Mouse (Mus musculus) stomach, embryonic 16.5 days (tissue): ENCODE data around the gene Rpl7l1. TPM values are rescaled to one million over a fixed set of nuclear protein-coding genes. Genes with fewer than 3 reads are reported as not detected.

Source experiments
- ATAC-seq: fragments of 200-750 bp; cut with Nextera tagmentation; 2 replicates; pipeline ENCODE4 v1.8.0; 2017; ENCODE audit warnings: moderate number of reproducible peaks, moderate TSS enrichment; ENCODE audit not compliant: insufficient read depth, low FRiP score
- H3K27ac ChIP-seq: fragments of 300-500 bp; sonication (generic); 2 replicates; pipeline ENCODE4 v1.5.1; 2014; ENCODE audit warnings: low read length
- H3K27me3 ChIP-seq: fragments of 300-500 bp; sonication (generic); 2 replicates; pipeline ENCODE4 v1.6.1; 2014; ENCODE audit warnings: low read length, control low read depth, mixed read lengths; ENCODE audit not compliant: control insufficient read depth, insufficient read depth
- H3K36me3 ChIP-seq: fragments of 300-500 bp; sonication (generic); 2 replicates; pipeline ENCODE4 v1.6.1; 2014; ENCODE audit warnings: low read length; ENCODE audit not compliant: control insufficient read depth, insufficient read depth
- H3K4me1 ChIP-seq: fragments of 300-500 bp; sonication (generic); 2 replicates; pipeline ENCODE4 v1.6.1; 2014; ENCODE audit warnings: low read length, control low read depth, mixed read lengths; ENCODE audit not compliant: control insufficient read depth, insufficient read depth
- H3K4me2 ChIP-seq: fragments of 300-500 bp; sonication (generic); 2 replicates; pipeline ENCODE4 v1.6.1; 2014; ENCODE audit warnings: low read depth, low read length, mixed read lengths
- H3K4me3 ChIP-seq: fragments of 300-500 bp; sonication (generic); replicated peaks from 2 replicates; pipeline ENCODE4 v1.5.1; 2014; ENCODE audit warnings: mild to moderate bottlenecking, low read length
- H3K9ac ChIP-seq: fragments of 300-500 bp; sonication (generic); 2 replicates; pipeline ENCODE4 v1.6.1; 2014; ENCODE audit warnings: low read length
- H3K9me3 ChIP-seq: fragments of 300-500 bp; sonication (generic); replicated peaks from 2 replicates; pipeline ENCODE4 v1.6.1; 2016; ENCODE audit warnings: low read length, control low read depth; ENCODE audit not compliant: control insufficient read depth
- WGBS: fragments of 180-500 bp; shearing (Covaris S2); extraction: QIAGEN DNeasy Blood & Tissue Kit; methylation state at CpG from one replicate; pipeline ENCODE4 v1.1.7; 2014; 5-methylcytosine and 5-hydroxymethylcytosine counted together
- polyA plus RNA-seq: library from polyadenylated mRNA; unstranded; fragments of >200 nt; fragmentation: Nextera tagmentation; extraction: Ambion mirVana; gene quantifications from 2 replicates; pipeline ENCODE4 v1.2.1, GENCODE M21; 2015

Rpl7l1 gene
- polyA plus RNA-seq, 1 experiment from 2014 or later: 155 TPM

DNA sequence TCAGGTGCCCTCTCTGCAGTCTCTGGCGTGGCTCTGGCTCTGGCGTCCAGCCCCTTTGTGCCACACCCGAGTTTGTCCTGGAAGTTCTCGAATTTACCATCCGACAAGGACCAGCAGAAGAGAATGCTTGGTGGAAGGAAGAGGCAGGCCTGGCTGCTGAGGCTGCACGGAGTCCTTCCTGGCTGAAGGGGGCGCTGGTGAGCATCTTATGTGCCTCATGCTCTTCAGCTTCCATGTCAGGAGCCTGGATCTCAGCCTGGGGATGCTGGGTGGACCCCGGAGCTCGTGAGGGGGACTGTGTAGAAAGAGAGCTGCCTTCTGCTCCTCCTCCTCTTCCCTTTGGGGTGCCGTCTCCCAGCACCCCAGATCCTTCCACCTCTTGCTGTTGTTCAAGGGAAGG lies 46.3 kb downstream of the Rpl7l1 start:
- no peaks in the 10 kb centered on the region for H3K27me3 ChIP-seq
- 58% methylated on average over 10 of the region's 10 CpGs for WGBS
- H3K4me3 ChIP-seq: no peak overlapping the region
- H3K9me3 ChIP-seq: no peaks in the 10 kb centered on the region
- H3K9ac ChIP-seq: no peak overlapping the region
- no peak overlapping the region for H3K27ac ChIP-seq
- H3K4me1 ChIP-seq: no peaks in the 10 kb centered on the region
- H3K36me3 ChIP-seq: no peaks in the 10 kb centered on the region
- no peak for ATAC-seq
- no peak overlapping the region for H3K4me2 ChIP-seq

GRCm38 (mm10) chr17:46735287-46735686 lies 47.2 kb downstream of the Rpl7l1 start:
- H3K4me2 ChIP-seq: no peak overlapping the region
- ATAC-seq: no peak
- no peak overlapping the region for H3K27ac ChIP-seq
- H3K9me3 ChIP-seq: no peaks in the 10 kb centered on the region
- H3K9ac ChIP-seq: no peak overlapping the region
- no peaks in the 10 kb centered on the region for H3K4me1 ChIP-seq
- no peaks in the 10 kb centered on the region for H3K36me3 ChIP-seq
- 86% methylated on average over 7 of the region's 7 CpGs for WGBS
- no peak overlapping the region for H3K4me3 ChIP-seq
- no peaks in the 10 kb centered on the region for H3K27me3 ChIP-seq

GRCm38 (mm10) chr17:46734055-46734454 lies 48.4 kb downstream of the Rpl7l1 start:
- no peaks in the 10 kb centered on the region for H3K4me1 ChIP-seq
- no peak overlapping the region for H3K9ac ChIP-seq
- ATAC-seq: no peak
- no peaks in the 10 kb centered on the region for H3K27me3 ChIP-seq
- 96% methylated on average over 3 of the region's 3 CpGs for WGBS
- no peaks in the 10 kb centered on the region for H3K9me3 ChIP-seq
- no peaks in the 10 kb centered on the region for H3K36me3 ChIP-seq
- no peak overlapping the region for H3K4me3 ChIP-seq
- no peak overlapping the region for H3K27ac ChIP-seq
- H3K4me2 ChIP-seq: no peak overlapping the region

DNA sequence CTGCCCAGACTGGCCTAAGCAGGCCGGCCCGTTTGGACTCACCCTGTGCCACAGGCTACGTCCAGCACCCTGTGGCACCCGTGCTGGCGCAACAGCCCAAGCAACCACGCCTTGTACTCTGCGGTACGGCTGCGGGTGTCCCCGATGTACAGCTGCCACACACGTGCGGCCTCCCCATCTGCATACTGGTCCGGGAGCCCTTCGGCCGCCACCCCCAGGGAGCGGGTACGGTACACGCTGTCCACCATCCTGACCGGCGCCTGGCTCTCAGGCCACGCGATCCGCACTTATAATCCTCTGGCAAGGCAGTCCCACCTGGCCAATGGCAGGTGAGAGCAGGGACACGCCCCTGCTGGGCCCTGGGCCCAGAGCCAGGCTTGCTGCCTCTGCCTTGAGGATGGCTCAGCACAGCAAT lies 53.6 kb downstream of the Rpl7l1 start, which contains the start of gene Gnmt:
Gene Gnmt (minus strand): TSS at position 265 of the 415 bp plus-strand sequence.
- Histone ChIP-seq H3K27me3 (no peaks in the 10 kb centered on the region), H3K9ac (peak within 1 kb of the TSS; percentile 20), H3K9me3 (no peaks in the 10 kb centered on the region), H3K36me3 (no peaks in the 10 kb centered on the region; the same call in 1 of the 2 replicates), H3K27ac (no peak within 1 kb of the TSS), H3K4me3 (peak within 1 kb of the TSS; percentile 29), H3K4me2 (peak within 1 kb of the TSS; percentile 52), H3K4me1 (no peaks in the 10 kb centered on the region)
- ATAC-seq: peak; percentile 77
- WGBS: 10% methylated on average over 24 of the region's 24 CpGs

- Histone ChIP-seq H3K4me3 (peak overlapping the region; percentile 29), H3K9me3 (no peaks in the 10 kb centered on the region), H3K9ac (peak overlapping the region; percentile 20; the same call in 1 of the 2 replicates), H3K27me3 (no peaks in the 10 kb centered on the region), H3K36me3 (no peaks in the 10 kb centered on the region; the same call in 1 of the 2 replicates), H3K4me2 (peak overlapping the region; percentile 52), H3K27ac (no peak overlapping the region), H3K4me1 (no peaks in the 10 kb centered on the region)
- 45% methylated on average over 11 of the region's 11 CpGs for WGBS
- no peak for ATAC-seq
Observed at GRCm38 (mm10) chr17:46728496-46728895, 54.0 kb downstream of the Rpl7l1 start.

DNA sequence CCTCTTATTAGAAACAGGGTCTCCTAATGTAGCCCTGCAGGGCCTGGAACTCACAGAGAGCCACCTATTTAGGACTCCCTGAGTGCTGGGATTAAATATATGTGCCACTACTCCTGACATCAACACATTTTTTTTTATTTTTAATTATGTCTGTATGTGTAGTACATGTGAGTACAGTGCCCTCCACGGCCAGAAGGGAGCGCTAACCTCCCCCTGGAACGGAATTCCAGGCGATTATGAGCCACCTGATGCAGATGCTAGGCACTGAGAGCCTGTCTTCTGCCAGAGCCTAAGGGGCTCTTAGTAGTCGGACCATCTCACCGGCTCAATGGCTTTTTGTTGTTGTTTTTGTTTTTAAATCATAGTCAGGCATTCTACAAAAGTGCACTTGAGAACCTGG lies 54.5 kb downstream of the Rpl7l1 start:
- H3K4me1 ChIP-seq: no peaks in the 10 kb centered on the region
- no peak for ATAC-seq
- H3K27me3 ChIP-seq: no peaks in the 10 kb centered on the region
- WGBS: 37% methylated on average over 6 of the region's 6 CpGs
- H3K4me3 ChIP-seq: no peak overlapping the region
- H3K9me3 ChIP-seq: no peaks in the 10 kb centered on the region
- no peak overlapping the region for H3K27ac ChIP-seq
- H3K9ac ChIP-seq: no peak overlapping the region
- H3K36me3 ChIP-seq: no peaks in the 10 kb centered on the region; the same call in 1 of the 2 replicates
- H3K4me2 ChIP-seq: no peak overlapping the region

GRCm38 (mm10) chr17:46727271-46727670 lies 55.2 kb downstream of the Rpl7l1 start:
- no peak overlapping the region for H3K4me3 ChIP-seq
- no peak for ATAC-seq
- no peak overlapping the region for H3K4me2 ChIP-seq
- H3K27me3 ChIP-seq: no peaks in the 10 kb centered on the region
- H3K27ac ChIP-seq: no peak overlapping the region
- no peaks in the 10 kb centered on the region for H3K9me3 ChIP-seq
- H3K36me3 ChIP-seq: peaks cover 2% of the 10 kb centered on the region; the same call in 1 of the 2 replicates
- H3K9ac ChIP-seq: no peak overlapping the region
- no peaks in the 10 kb centered on the region for H3K4me1 ChIP-seq
- 87% methylated on average over 11 of the region's 11 CpGs for WGBS

GRCm38 (mm10) chr17:46725731-46726645 lies 56.5 kb downstream of the Rpl7l1 start:
- peaks cover 4% of the 10 kb centered on the region; the same call in 1 of the 2 replicates for H3K36me3 ChIP-seq
- no peaks in the 10 kb centered on the region for H3K4me1 ChIP-seq
- H3K9me3 ChIP-seq: no peaks in the 10 kb centered on the region
- WGBS: 91% methylated on average over 26 of the region's 26 CpGs
- H3K27me3 ChIP-seq: no peaks in the 10 kb centered on the region
- no peak overlapping the region for H3K27ac ChIP-seq
- no peak overlapping the region for H3K4me3 ChIP-seq
- H3K9ac ChIP-seq: no peak overlapping the region
- no peak overlapping the region for H3K4me2 ChIP-seq
- ATAC-seq: no peak

GRCm38 (mm10) chr17:46725273-46725672 lies 57.2 kb downstream of the Rpl7l1 start:
- 0 out of 2 replicates have a peak, but pooled peaks have one; percentile 9 for ATAC-seq
- no peaks in the 10 kb centered on the region for H3K27me3 ChIP-seq
- no peak overlapping the region for H3K4me3 ChIP-seq
- H3K36me3 ChIP-seq: peaks cover 4% of the 10 kb centered on the region; the same call in 1 of the 2 replicates
- H3K4me2 ChIP-seq: no peak overlapping the region
- H3K4me1 ChIP-seq: no peaks in the 10 kb centered on the region
- peak overlapping the region; percentile 14; the same call in 1 of the 2 replicates for H3K9ac ChIP-seq
- H3K9me3 ChIP-seq: no peaks in the 10 kb centered on the region
- no peak overlapping the region for H3K27ac ChIP-seq
- WGBS: 57% methylated on average over 9 of the region's 9 CpGs
